Mouse (Mus musculus): ENCODE measurements around the gene Cep170.

GRCm38 (mm10) chr1:176789326-176789725 is 24.5 kb downstream of the Cep170 start:
- no peak for TF ChIP-seq CTCF (IDR thresholded peaks at IDR 0.05; ENCODE audit: low read depth)
- no peak for TF ChIP-seq EP300 (IDR thresholded peaks at IDR 0.05; ENCODE audit: low read depth)

Measured in heart, postnatal 0 days (tissue).